9 mouse cellular contexts compared by ENCODE assay signal in the genomic region with DNA sequence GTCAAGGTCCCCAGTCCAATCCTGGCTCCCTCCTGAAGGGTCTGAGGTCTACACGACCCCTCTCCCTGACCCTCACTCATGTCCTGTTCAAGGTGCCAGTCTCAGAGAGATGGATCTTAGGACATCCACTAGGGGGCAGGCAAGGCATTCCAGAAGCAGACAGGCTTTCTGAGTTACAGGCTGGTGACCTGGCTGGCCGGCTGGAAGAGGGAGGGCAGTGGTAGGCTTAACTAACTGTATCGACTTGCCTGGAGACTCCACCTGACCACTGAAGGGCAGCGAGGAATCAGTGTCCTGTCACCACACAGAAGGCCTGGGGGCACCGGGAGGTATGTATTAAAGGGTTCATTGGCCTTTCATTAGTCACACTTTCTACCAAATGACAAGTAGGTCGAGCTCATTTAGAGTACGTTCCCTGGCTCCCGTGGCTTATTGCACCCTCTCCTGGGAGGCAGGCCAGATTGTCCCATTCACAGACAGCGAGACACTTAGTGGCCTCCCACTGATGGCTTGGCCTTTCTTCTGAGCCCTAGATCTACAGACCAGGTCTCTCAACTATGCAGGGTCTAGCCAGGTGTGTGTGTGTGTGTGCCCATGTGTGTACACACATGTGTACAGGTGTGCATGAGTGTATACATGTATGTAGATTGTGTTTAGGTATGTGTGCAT. TPM values are rescaled to one million over a fixed set of nuclear protein-coding genes. Genes with fewer than 3 reads are reported as not detected.
DNase-seq lines count a peak whose midpoint lies in the region; ATAC-seq lines count a peak whose summit lies in the region.
"Had no signal": no experiment of that assay in that cellular context is flagged by ENCODE, and none has a peak within 500 bp of the region (broad histone marks: within the 10 kb centered on the region; RNA-seq: fewer than 3 reads in every experiment).

No protein-coding gene starts in this region.

- peaks cover 12% of the 10 kb centered on the region; the same call in 1 of the 2 replicates for H3K4me1 ChIP-seq in embryonic facial prominence, embryonic 12.5 days
- H3K4me1 ChIP-seq in heart, embryonic 10.5 days, result peaks cover 21% of the 10 kb centered on the region
- peaks cover 26% of the 10 kb centered on the region for H3K4me1 ChIP-seq in limb, embryonic 13.5 days

- H3K27ac ChIP-seq in embryonic facial prominence, embryonic 12.5 days, result no peak overlapping the region
- H3K27ac ChIP-seq in heart, embryonic 10.5 days, result peak overlapping the region; percentile 39; the same call in 1 of the 2 replicates
- no peak overlapping the region for H3K27ac ChIP-seq in limb, embryonic 13.5 days

- peaks cover 9% of the 10 kb centered on the region for H3K27me3 ChIP-seq in embryonic facial prominence, embryonic 12.5 days
- H3K27me3 ChIP-seq in heart, embryonic 10.5 days (ENCODE audit: insufficient read depth, poor library complexity, severe bottlenecking), result peaks cover 33% of the 10 kb centered on the region
- peaks cover 17% of the 10 kb centered on the region for H3K27me3 ChIP-seq in limb, embryonic 13.5 days

- 19% methylated on average over 9 of the region's 9 CpGs for WGBS in embryonic facial prominence, embryonic 12.5 days
- WGBS in heart, embryonic 10.5 days, result 30% methylated on average over 9 of the region's 9 CpGs
- 17% methylated on average over 9 of the region's 9 CpGs for WGBS in limb, embryonic 13.5 days

- no peaks in the 10 kb centered on the region for H3K9me3 ChIP-seq in embryonic facial prominence, embryonic 12.5 days
- no peaks in the 10 kb centered on the region for H3K9me3 ChIP-seq in heart, embryonic 10.5 days
- H3K9me3 ChIP-seq in limb, embryonic 13.5 days, result no peaks in the 10 kb centered on the region

- H3K4me2 ChIP-seq in embryonic facial prominence, embryonic 12.5 days (replicated peaks), result no peak overlapping the region
- no peak overlapping the region for H3K4me2 ChIP-seq in limb, embryonic 13.5 days (replicated peaks)

- H3K9ac ChIP-seq in embryonic facial prominence, embryonic 12.5 days, result no peak overlapping the region
- no peak overlapping the region for H3K9ac ChIP-seq in limb, embryonic 13.5 days

- no peaks in the 10 kb centered on the region for H3K36me3 ChIP-seq in embryonic facial prominence, embryonic 12.5 days
- no peaks in the 10 kb centered on the region for H3K36me3 ChIP-seq in heart, embryonic 10.5 days
- no peaks in the 10 kb centered on the region for H3K36me3 ChIP-seq in limb, embryonic 13.5 days

- H3K4me3 ChIP-seq in embryonic facial prominence, embryonic 12.5 days, result no peak overlapping the region
- H3K4me3 ChIP-seq in heart, embryonic 10.5 days, result no peak overlapping the region
- no peak overlapping the region for H3K4me3 ChIP-seq in limb, embryonic 13.5 days
- H3K4me3 ChIP-seq: erythroblast, embryonic 14.5 days had no signal

- peak; percentile 57 for DNase-seq in CD4-positive helper T cell, adult 2 months (ENCODE audit: low read depth, low spot score)
- DNase-seq in adrenal gland, postnatal 25 days, result peak; percentile 79
- peak; percentile 82 for DNase-seq in heart, embryonic 10.5 days (ENCODE audit: low spot score)
- DNase-seq in kidney, adult 9 months, result peak; percentile 88
- peak; percentile 54 to 72 for DNase-seq in natural killer cell, adult 2 months (ENCODE audit: low spot score in 2 of 2)
- peak; percentile 63 to 84 for DNase-seq in spleen, postnatal 4 days (ENCODE audit: low spot score in 2 of 2)

- ATAC-seq in embryonic facial prominence, embryonic 12.5 days (ENCODE audit: insufficient number of reproducible peaks, insufficient read depth, low FRiP score, low TSS enrichment), result peak; percentile 53
- ATAC-seq in limb, embryonic 13.5 days (ENCODE audit: low FRiP score, low read depth), result peak; percentile 61

RNA-seq across cellular contexts. Expression of gene Lrrc32, which starts 7.9 kb away (rescaled TPM):
- 10.2 and 13.4 TPM in 2 replicates for total RNA-seq in adrenal gland, postnatal 25 days (2021)
- polyA plus RNA-seq in embryonic facial prominence, embryonic 12.5 days (2016; fragmentation: Nextera tagmentation; extraction: Ambion mirVana), result 3.9 and 4.6 TPM in 2 replicates
- polyA plus RNA-seq in heart, embryonic 10.5 days (2016; fragmentation: Nextera tagmentation; extraction: Ambion mirVana), result 4.8 and 7.3 TPM in 2 replicates
- 5.8 and 7.0 TPM in 2 replicates for polyA plus RNA-seq in limb, embryonic 13.5 days (2015; fragmentation: Nextera tagmentation; extraction: Ambion mirVana)

RNA-seq across cellular contexts. Expression of gene Gucy2d, which starts 41.0 kb away (rescaled TPM):
- total RNA-seq in adrenal gland, postnatal 25 days (2021), result not detected in 2 replicates
- 0.04 TPM in 1 of 2 replicates, not detected in the other for polyA plus RNA-seq in embryonic facial prominence, embryonic 12.5 days (2016; fragmentation: Nextera tagmentation; extraction: Ambion mirVana)
- not detected in 2 replicates for polyA plus RNA-seq in heart, embryonic 10.5 days (2016; fragmentation: Nextera tagmentation; extraction: Ambion mirVana)
- not detected in 2 replicates for polyA plus RNA-seq in limb, embryonic 13.5 days (2015; fragmentation: Nextera tagmentation; extraction: Ambion mirVana)
- polyA plus RNA-seq: erythroblast, embryonic 14.5 days had no signal
